Mouse (Mus musculus) layer of hippocampus, adult 9-10 months (tissue): ENCODE results near the gene Sirpb1a.
"Not testable (repeated sequence)": the region's sequence is repeated elsewhere in the genome, so short reads cannot be mapped to it uniquely, and the experiment has no call there.

Source experiments
- DNase-seq: peaks from one replicate; pipeline ENCODE4 v3.0.0; 2022; ENCODE audit warnings: low spot score

The Sirpb1a gene

GRCm38 (mm10) chr3:15426447-15426846 lies at the start of gene Sirpb1a:
Sirpb1a (minus strand) TSS chr3:15426520.
- not testable (repeated sequence) for DNase-seq

GRCm38 (mm10) chr3:15474831-15475230 lies 48.5 kb upstream of the Sirpb1a start:
- not testable (repeated sequence) for DNase-seq

GRCm38 (mm10) chr3:15470158-15470557 lies 43.8 kb upstream of the Sirpb1a start:
- DNase-seq = not testable (repeated sequence)

- DNase-seq = not testable (repeated sequence)
These were observed 17.6 kb upstream of the Sirpb1a start for GRCm38 (mm10) chr3:15443936-15444335.

GRCm38 (mm10) chr3:15439844-15440243 lies 13.5 kb upstream of the Sirpb1a start:
- DNase-seq = not testable (repeated sequence)

GRCm38 (mm10) chr3:15427917-15428316 lies 1.6 kb upstream of the Sirpb1a start:
- no peak for DNase-seq

GRCm38 (mm10) chr3:15355690-15356089 lies 70.6 kb downstream of the Sirpb1a start:
- not testable (repeated sequence) for DNase-seq

- not testable (repeated sequence) for DNase-seq
These were observed 76.0 kb downstream of the Sirpb1a start for GRCm38 (mm10) chr3:15350318-15350717.

GRCm38 (mm10) chr3:15345606-15346005 lies 80.7 kb downstream of the Sirpb1a start:
- not testable (repeated sequence) for DNase-seq

- no peak for DNase-seq
These were observed 86.0 kb downstream of the Sirpb1a start for GRCm38 (mm10) chr3:15340287-15340686.

GRCm38 (mm10) chr3:15334182-15334581 lies 92.1 kb downstream of the Sirpb1a start:
- DNase-seq = no peak

GRCm38 (mm10) chr3:15332063-15332462 lies 94.3 kb downstream of the Sirpb1a start, which contains the start of gene Gm9733:
Gm9733 (minus strand) TSS chr3:15332302.
- DNase-seq = no peak

GRCm38 (mm10) chr3:15331545-15331944 lies 94.8 kb downstream of the Sirpb1a start:
- no peak for DNase-seq

GRCm38 (mm10) chr3:15329549-15329948 lies 96.8 kb downstream of the Sirpb1a start:
- no peak for DNase-seq
